Mouse (Mus musculus) liver, embryonic 15.5 days (tissue): Measurements from ENCODE around the gene Inf2. TPM values are rescaled to one million over a fixed set of nuclear protein-coding genes. Genes with fewer than 3 reads are reported as not detected.
A peak's percentile ranks its signal among the peaks of the same experiment; 100 is the strongest.

Experiments
- ATAC-seq: fragments of 200-750 bp; cut with Nextera tagmentation; 2 replicates; pipeline ENCODE4 v1.8.0; 2017; ENCODE audit warnings: moderate number of reproducible peaks, mild to moderate bottlenecking, moderate library complexity; ENCODE audit not compliant: insufficient read depth
- H3K27ac ChIP-seq: fragments of 300-500 bp; sonication (generic); replicated peaks from 2 replicates; pipeline ENCODE4 v1.5.1; 2015; ENCODE audit warnings: mild to moderate bottlenecking, inconsistent platforms
- H3K27me3 ChIP-seq: fragments of 300-500 bp; sonication (generic); 2 replicates; pipeline ENCODE4 v1.6.1; 2015; ENCODE audit warnings: mild to moderate bottlenecking, inconsistent platforms
- H3K36me3 ChIP-seq: fragments of 300-500 bp; sonication (generic); replicated peaks from 2 replicates; pipeline ENCODE4 v1.6.1; 2015; ENCODE audit warnings: moderate library complexity, mild to moderate bottlenecking, inconsistent platforms
- H3K4me1 ChIP-seq: fragments of 300-500 bp; sonication (generic); replicated peaks from 2 replicates; pipeline ENCODE4 v1.6.1; 2015; ENCODE audit warnings: inconsistent platforms
- H3K4me2 ChIP-seq: fragments of 300-500 bp; sonication (generic); 2 replicates; pipeline ENCODE4 v1.6.1; 2015; ENCODE audit warnings: moderate library complexity, mild to moderate bottlenecking, inconsistent platforms
- H3K4me3 ChIP-seq: fragments of 300-500 bp; sonication (generic); replicated peaks from 2 replicates; pipeline ENCODE4 v1.5.1; 2015; ENCODE audit warnings: mild to moderate bottlenecking, inconsistent platforms
- H3K9ac ChIP-seq: fragments of 300-500 bp; sonication (generic); 2 replicates; pipeline ENCODE4 v1.6.1; 2015; ENCODE audit warnings: moderate library complexity, mild to moderate bottlenecking, inconsistent platforms
- H3K9me3 ChIP-seq: fragments of 300-500 bp; sonication (generic); replicated peaks from 2 replicates; pipeline ENCODE4 v1.6.1; 2016; ENCODE audit warnings: inconsistent platforms
- WGBS: fragments of 180-500 bp; shearing (Covaris S2); methylation state at CpG from one replicate; pipeline ENCODE4 v1.1.7; 2015; ENCODE audit warnings: mixed read lengths; ENCODE audit not compliant: insufficient replicate concordance; 5-methylcytosine and 5-hydroxymethylcytosine counted together
- polyA plus RNA-seq: library from polyadenylated mRNA; unstranded; fragments of >200 nt; fragmentation: Nextera tagmentation; extraction: Ambion mirVana; gene quantifications from 2 replicates; pipeline ENCODE4 v1.2.1, GENCODE M21; 2015

The Inf2 gene
- polyA plus RNA-seq, 1 experiment from 2014 or later = 2.7 TPM

DNA sequence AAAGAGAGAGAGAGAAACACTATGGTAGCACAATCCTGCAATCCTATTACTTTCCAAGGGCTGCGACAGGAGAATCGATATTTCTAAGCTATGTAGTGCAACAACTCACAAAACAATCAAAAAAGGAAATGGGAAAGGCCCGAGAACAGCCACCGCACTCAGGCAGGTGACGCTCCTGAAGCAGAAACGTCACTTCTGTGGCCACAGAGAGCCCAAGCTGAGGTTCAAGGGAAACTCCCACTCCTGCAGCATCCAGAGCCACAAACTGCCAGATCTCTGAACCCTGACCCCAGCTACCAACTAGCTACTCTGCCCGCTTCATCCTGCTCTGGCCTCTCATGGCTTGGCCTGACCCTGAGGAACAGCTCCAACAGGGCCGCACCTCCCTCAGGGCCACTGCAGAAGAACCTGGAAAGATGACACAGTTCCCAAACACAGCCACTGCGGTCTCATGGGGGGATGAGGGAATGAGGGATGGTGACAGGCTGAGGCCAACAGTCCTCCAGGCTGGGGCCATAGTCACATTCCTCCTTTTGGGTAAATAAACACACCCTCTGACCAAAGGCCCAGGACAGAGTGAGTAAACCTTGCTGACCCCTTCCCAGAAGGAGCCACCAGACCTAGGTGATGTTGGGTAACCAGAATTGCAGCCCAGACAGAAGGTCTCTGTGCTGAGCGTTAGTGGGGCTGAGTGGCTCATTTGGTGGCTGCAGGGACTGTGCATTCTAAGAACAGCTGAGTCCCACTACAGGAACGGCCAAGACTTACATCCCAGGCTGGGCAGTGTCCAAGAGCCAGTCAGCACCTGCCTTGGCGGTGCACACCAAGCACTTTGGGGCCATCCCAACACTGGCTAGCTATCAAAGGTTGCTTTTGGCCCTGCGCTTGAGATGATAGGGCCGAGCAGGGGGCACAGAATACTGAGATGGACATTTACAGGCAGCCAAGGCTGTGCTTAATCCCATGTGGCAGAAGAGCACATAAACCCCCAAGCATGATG lies 1.2 kb upstream of the Inf2 start:
- H3K9ac ChIP-seq = no peak overlapping the region
- peak overlapping the region; percentile 82 for H3K27ac ChIP-seq
- H3K36me3 ChIP-seq = no peaks in the 10 kb centered on the region
- peaks cover 26% of the 10 kb centered on the region for H3K27me3 ChIP-seq
- peak overlapping the region; percentile 76; the same call in 1 of the 2 replicates for H3K4me2 ChIP-seq
- H3K9me3 ChIP-seq = no peaks in the 10 kb centered on the region
- H3K4me1 ChIP-seq = peaks cover 44% of the 10 kb centered on the region
- peak; percentile 68 for ATAC-seq
- H3K4me3 ChIP-seq = no peak overlapping the region
- 60% methylated on average over 14 of the region's 14 CpGs for WGBS

DNA sequence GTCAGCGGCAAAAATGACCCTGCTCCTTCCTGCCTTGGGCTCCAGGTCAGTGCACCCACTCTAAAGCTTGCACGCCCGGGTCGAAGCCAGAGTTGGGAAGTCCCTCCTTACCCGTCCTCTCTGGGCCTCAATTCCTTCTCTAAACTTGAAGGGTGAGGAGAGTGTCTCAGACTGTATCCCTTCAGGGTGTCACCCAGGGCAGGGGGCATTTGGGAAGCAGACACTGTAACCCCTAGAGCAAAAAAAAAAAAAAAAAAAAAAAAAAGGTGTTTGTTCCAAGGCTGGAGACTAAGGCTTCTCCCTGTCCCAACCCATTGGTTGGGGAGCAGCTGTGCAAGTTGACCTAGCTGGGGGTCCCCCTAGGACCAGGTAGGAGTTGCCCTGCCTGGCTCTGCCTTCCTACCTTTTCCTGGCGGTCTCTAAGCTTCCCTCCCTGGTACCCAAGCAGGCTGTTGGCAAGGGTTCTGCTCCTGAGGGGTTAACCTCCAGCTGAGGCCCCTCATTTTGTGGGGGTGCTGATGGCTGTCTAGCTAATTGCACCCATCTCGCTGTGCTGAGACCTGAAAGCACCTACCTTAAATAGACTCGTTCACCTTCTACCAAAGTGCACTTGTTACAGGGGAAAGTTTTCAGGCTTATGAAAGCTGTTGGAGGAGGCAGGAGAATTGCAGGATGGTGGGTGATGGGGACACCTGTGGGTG lies 1.1 kb downstream of the Inf2 start:
- Histone ChIP-seq H3K27ac (no peak overlapping the region), H3K9ac (peak overlapping the region; percentile 52; the same call in 1 of the 2 replicates), H3K36me3 (no peaks in the 10 kb centered on the region), H3K9me3 (no peaks in the 10 kb centered on the region), H3K4me1 (peaks cover 63% of the 10 kb centered on the region), H3K27me3 (peaks cover 26% of the 10 kb centered on the region), H3K4me3 (peak overlapping the region; percentile 61), H3K4me2 (peak overlapping the region; percentile 76)
- no peak for ATAC-seq
- WGBS = 32% methylated on average over 8 of the region's 8 CpGs

- Histone ChIP-seq H3K4me3 (no peak overlapping the region), H3K9me3 (no peaks in the 10 kb centered on the region), H3K4me1 (peaks cover 72% of the 10 kb centered on the region), H3K27ac (no peak overlapping the region), H3K4me2 (no peak overlapping the region), H3K27me3 (peaks cover 26% of the 10 kb centered on the region), H3K36me3 (no peaks in the 10 kb centered on the region), H3K9ac (no peak overlapping the region)
- ATAC-seq = no peak
- 67% methylated on average over 8 of the region's 8 CpGs for WGBS
Observed at GRCm38 (mm10) chr12:112590566-112591239, 2.1 kb downstream of the Inf2 start.

- Histone ChIP-seq H3K27ac (no peak overlapping the region), H3K4me1 (peaks cover 69% of the 10 kb centered on the region), H3K27me3 (peaks cover 26% of the 10 kb centered on the region), H3K4me3 (no peak overlapping the region), H3K36me3 (no peaks in the 10 kb centered on the region), H3K4me2 (no peak overlapping the region), H3K9me3 (no peaks in the 10 kb centered on the region), H3K9ac (no peak overlapping the region)
- WGBS = 63% methylated on average over 5 of the region's 5 CpGs
- no peak for ATAC-seq
Observed at GRCm38 (mm10) chr12:112591240-112591639, 2.7 kb downstream of the Inf2 start.

DNA sequence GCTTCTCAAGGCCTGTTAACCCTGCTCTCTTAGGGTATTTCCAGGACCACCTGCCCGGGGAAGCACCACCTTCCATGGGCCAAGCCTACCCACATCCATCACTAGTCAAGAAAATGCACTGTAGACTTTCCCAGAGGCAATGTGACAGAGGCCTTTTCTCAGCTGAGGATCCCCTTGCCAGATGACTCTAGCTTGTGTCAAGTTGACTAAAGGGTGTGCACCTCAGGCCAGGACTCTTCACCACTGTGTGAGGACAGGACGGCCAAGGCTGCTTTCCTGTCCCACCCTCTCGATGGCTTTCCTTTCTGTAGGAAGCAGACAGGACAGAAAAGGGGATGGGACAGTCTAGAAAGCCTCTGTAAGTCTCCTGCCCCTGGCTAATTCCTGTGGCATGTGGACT lies 3.1 kb downstream of the Inf2 start:
- H3K9me3 ChIP-seq = no peaks in the 10 kb centered on the region
- peaks cover 26% of the 10 kb centered on the region for H3K27me3 ChIP-seq
- peaks cover 69% of the 10 kb centered on the region for H3K4me1 ChIP-seq
- 52% methylated on average over 3 of the region's 3 CpGs for WGBS
- no peak overlapping the region for H3K4me2 ChIP-seq
- H3K9ac ChIP-seq = no peak overlapping the region
- ATAC-seq = no peak
- no peak overlapping the region for H3K4me3 ChIP-seq
- H3K36me3 ChIP-seq = no peaks in the 10 kb centered on the region
- H3K27ac ChIP-seq = no peak overlapping the region

DNA sequence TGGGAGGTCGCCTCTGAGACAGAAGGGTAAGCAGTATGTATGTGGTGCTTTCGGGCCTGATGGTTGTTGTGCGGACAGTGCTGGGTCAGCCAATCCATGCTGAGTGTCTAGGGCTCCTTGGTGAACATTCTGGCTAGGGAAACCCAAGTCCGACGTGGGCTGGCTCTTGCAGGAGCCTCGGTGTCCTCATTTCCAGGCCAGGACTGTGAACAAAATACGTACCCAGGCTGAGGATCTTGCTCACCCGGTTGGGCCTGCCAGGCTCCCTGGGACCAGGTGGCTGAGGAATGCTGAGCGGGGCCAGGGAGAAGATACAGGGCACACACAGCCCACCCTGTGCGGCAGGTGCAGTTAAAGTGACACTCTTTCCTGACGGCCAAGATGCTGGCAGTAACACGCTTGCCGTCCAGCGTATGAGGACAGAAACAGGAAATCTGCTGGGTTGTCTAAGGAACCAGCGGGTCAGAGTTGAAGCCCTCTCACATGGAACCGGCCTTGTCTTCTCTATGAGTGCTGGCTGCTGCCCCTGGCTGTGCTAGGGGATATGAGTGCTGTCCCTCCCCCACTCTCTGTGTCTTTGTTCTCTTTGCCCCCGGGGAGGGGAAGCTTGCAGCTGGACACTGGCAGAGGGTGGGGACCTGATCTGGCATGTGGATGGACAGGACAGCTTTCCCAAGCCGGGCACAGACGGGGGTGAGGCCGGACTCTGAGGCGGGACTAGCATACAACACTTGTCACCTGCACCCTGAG lies 4.6 kb downstream of the Inf2 start:
- ATAC-seq = no peak
- H3K4me2 ChIP-seq = no peak overlapping the region; the same call in 1 of the 2 replicates
- peaks cover 75% of the 10 kb centered on the region for H3K4me1 ChIP-seq
- H3K9me3 ChIP-seq = no peaks in the 10 kb centered on the region
- no peak overlapping the region for H3K4me3 ChIP-seq
- 53% methylated on average over 21 of the region's 21 CpGs for WGBS
- peaks cover 20% of the 10 kb centered on the region for H3K27me3 ChIP-seq
- no peaks in the 10 kb centered on the region for H3K36me3 ChIP-seq
- H3K27ac ChIP-seq = 0 out of 2 replicates have a peak overlapping the region, but pooled peaks have one; percentile 29
- no peak overlapping the region for H3K9ac ChIP-seq

DNA sequence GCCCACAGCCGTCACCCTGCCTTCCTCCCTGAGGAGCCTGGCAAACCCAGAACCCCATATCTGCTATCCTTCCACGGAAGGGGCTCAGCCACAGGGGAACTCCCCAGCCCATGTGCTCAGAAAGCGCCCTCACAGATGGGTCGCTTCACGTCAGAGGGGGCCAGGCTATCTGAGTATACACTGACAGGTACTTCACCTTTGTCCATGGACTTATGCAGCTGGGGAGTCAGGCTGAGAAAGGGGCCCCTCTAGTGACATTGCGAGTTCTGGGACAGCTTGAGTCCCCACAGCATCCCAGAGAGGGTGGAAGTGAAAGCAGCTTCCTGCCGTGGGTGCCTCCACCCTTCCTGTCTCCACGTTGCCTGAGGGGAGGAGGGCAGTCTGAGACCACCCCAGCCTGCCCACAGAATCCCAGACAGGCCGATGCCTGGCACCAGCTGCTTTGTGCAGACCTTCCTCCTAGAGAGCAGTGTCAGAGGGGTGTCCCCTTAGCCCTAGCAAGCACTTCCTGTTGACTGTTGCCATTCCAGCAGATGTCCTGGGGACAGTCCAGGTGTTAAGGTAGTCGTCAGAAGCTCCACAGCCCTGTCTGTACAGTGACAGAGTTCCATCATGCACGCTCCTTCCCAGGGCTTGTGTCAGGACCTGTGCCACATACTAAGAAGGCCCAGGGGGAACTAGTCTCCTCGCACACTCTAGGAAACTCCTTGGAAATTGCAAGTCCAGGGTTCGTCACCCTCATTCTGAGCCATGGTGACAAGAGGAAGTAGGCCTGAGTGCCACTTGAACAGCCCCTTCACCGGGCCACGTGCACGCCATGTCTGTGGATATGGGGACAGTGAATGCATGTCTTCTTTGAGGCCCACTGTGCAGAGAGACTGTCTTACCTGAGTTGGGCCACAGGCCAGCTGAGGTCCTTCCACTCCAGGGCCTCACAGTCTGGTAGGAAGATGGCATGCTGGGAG lies 5.6 kb downstream of the Inf2 start:
- 31% methylated on average over 16 of the region's 16 CpGs for WGBS
- no peaks in the 10 kb centered on the region for H3K9me3 ChIP-seq
- no peaks in the 10 kb centered on the region for H3K36me3 ChIP-seq
- 0 out of 2 replicates have a peak overlapping the region, but pooled peaks have one; percentile 29 for H3K27ac ChIP-seq
- no peak overlapping the region for H3K4me3 ChIP-seq
- H3K4me1 ChIP-seq = peaks cover 75% of the 10 kb centered on the region
- H3K4me2 ChIP-seq = no peak overlapping the region; the same call in 1 of the 2 replicates
- no peak overlapping the region for H3K9ac ChIP-seq
- peaks cover 9% of the 10 kb centered on the region for H3K27me3 ChIP-seq
- no peak for ATAC-seq

GRCm38 (mm10) chr12:112594989-112595388 lies 6.4 kb downstream of the Inf2 start:
- Histone ChIP-seq H3K9ac (no peak overlapping the region), H3K4me2 (no peak overlapping the region)
- WGBS = 37% methylated on average over 4 of the region's 4 CpGs

DNA sequence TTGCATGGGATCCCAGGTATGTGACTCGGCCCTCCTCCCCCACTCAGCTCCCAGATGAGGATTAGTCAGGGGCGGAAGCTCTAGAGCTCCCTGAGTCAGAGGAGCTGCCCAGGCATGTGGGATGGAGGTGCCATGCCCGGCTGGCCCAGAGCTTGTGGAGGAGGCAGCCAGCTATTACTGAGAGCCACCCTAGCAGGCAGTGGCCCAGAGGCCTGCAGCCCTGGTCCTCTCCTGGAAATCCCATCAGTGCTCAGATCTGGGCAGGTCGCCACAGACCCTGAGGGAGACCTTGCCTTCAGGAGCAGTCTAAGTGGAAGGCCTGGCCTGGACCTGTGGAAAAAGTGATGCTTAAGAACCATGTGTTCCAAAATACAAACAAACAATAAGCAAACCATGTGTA lies 7.0 kb downstream of the Inf2 start:
- WGBS = 67% methylated on average over 4 of the region's 4 CpGs
- Histone ChIP-seq H3K4me2 (no peak overlapping the region), H3K27me3 (no peaks in the 10 kb centered on the region), H3K36me3 (no peaks in the 10 kb centered on the region), H3K9me3 (no peaks in the 10 kb centered on the region), H3K27ac (no peak overlapping the region), H3K9ac (no peak overlapping the region), H3K4me1 (peaks cover 74% of the 10 kb centered on the region), H3K4me3 (no peak overlapping the region)
- no peak for ATAC-seq

More at GRCm38 (mm10) chr12:112594989-112595388, 6.4 kb downstream of the Inf2 start:
- Histone ChIP-seq H3K4me3 (no peak overlapping the region), H3K36me3 (no peaks in the 10 kb centered on the region), H3K27me3 (peaks cover 2% of the 10 kb centered on the region; the same call in 1 of the 2 replicates), H3K4me1 (peaks cover 75% of the 10 kb centered on the region), H3K9me3 (no peaks in the 10 kb centered on the region), H3K27ac (no peak overlapping the region)
- no peak for ATAC-seq
